Mouse (Mus musculus) gastrocnemius, postnatal 4 days (tissue): Measurements from ENCODE around the gene Strn. TPM values are rescaled to one million over a fixed set of nuclear protein-coding genes. Genes with fewer than 3 reads are reported as not detected.

Experiments used
- DNase-seq, 2 experiments: peaks; one replicate each; pipeline ENCODE4 v3.0.0; 2021 to 2022; ENCODE audit warnings: low spot score in 2 of 2, mixed read lengths in 2 of 2
- long read RNA-seq, 2 experiments: library from polyadenylated mRNA; stranded (forward); transcript quantifications; one replicate each; pipeline ENCODE4 v2.0.0; 2021
- total RNA-seq, 2 experiments: library from RNA; stranded (reverse); gene quantifications; 2 replicates each; pipeline ENCODE4 v1.2.3; 2021

Gene Strn
- 10 to 100 TPM; 17.3 to 18.5 TPM for total RNA-seq
- long read RNA-seq, experiment 1, full-length matches to known transcripts, result 9 of 11 reads
- long read RNA-seq, experiment 1, partial matches to known transcripts, result 1 of 11 reads
- long read RNA-seq, experiment 1, other reads (novel, unspliced or antisense), result 1 of 11 reads
- long read RNA-seq, experiment 2, full-length matches to known transcripts, result 8 of 11 reads
- long read RNA-seq, experiment 2, partial matches to known transcripts, result 0 of 11 reads
- long read RNA-seq, experiment 2, other reads (novel, unspliced or antisense), result 3 of 11 reads

GRCm38 (mm10) chr17:78737096-78737495, at the start of gene Strn:
Gene Strn, minus strand, starts transcription at chr17:78737196.
- DNase-seq, result no peak

- DNase-seq, result no peak
Measured at GRCm38 (mm10) chr17:78778765-78779164, 41.8 kb upstream of the Strn start.

- no peak for DNase-seq
Measured at GRCm38 (mm10) chr17:78772317-78772716, 35.3 kb upstream of the Strn start.

GRCm38 (mm10) chr17:78770932-78771331, 33.9 kb upstream of the Strn start:
- no peak for DNase-seq

- no peak for DNase-seq
Measured at GRCm38 (mm10) chr17:78769341-78769740, 32.3 kb upstream of the Strn start.

- DNase-seq, result no peak
Measured at GRCm38 (mm10) chr17:78768937-78769336, 31.9 kb upstream of the Strn start.

GRCm38 (mm10) chr17:78767546-78767945, 30.6 kb upstream of the Strn start:
- DNase-seq, result no peak

GRCm38 (mm10) chr17:78766084-78766483, 29.1 kb upstream of the Strn start:
- no peak for DNase-seq

- no peak for DNase-seq
Measured at GRCm38 (mm10) chr17:78763272-78763671, 26.3 kb upstream of the Strn start.

- DNase-seq, result no peak
Measured at GRCm38 (mm10) chr17:78752938-78753655, 16.1 kb upstream of the Strn start.

- DNase-seq, result no peak
Measured at GRCm38 (mm10) chr17:78752064-78752463, 15.1 kb upstream of the Strn start.

- DNase-seq, result no peak
Measured at GRCm38 (mm10) chr17:78748440-78748839, 11.4 kb upstream of the Strn start.

- no peak for DNase-seq
Measured at GRCm38 (mm10) chr17:78738416-78738815, 1.4 kb upstream of the Strn start.

- no peak for DNase-seq
Measured at GRCm38 (mm10) chr17:78737771-78738170, 775 bp upstream of the Strn start.

- peak; percentile 99 to 100 for DNase-seq
Measured at GRCm38 (mm10) chr17:78736473-78736988, 465 bp downstream of the Strn start.

- DNase-seq, result peak in 1 of 2 experiments; percentile 24
Measured at GRCm38 (mm10) chr17:78735731-78736472, 1.1 kb downstream of the Strn start.

- no peak for DNase-seq
Measured at GRCm38 (mm10) chr17:78734806-78735205, 2.2 kb downstream of the Strn start.

- no peak for DNase-seq
Measured at GRCm38 (mm10) chr17:78732056-78732455, 4.9 kb downstream of the Strn start.

GRCm38 (mm10) chr17:78726746-78727449, 10.1 kb downstream of the Strn start:
- DNase-seq, result no peak

- no peak for DNase-seq
Measured at GRCm38 (mm10) chr17:78724461-78725055, 12.4 kb downstream of the Strn start.

GRCm38 (mm10) chr17:78721690-78722089, 15.3 kb downstream of the Strn start:
- no peak for DNase-seq
